Mouse (Mus musculus) stomach, postnatal 0 days (tissue): ENCODE data around the gene Eif4g1. TPM values are rescaled to one million over a fixed set of nuclear protein-coding genes. Genes with fewer than 3 reads are reported as not detected.

ENCODE experiments used
- ATAC-seq: fragments of 200-750 bp; cut with Nextera tagmentation; 2 replicates; pipeline ENCODE4 v1.8.0; 2017; ENCODE audit not compliant: low FRiP score, low TSS enrichment
- DNase-seq: peaks from one replicate; pipeline ENCODE4 v3.0.0-alpha.2; 2016; ENCODE audit warnings: low spot score
- H3K27ac ChIP-seq: fragments of 300-500 bp; sonication (generic); replicated peaks from 2 replicates; pipeline ENCODE4 v1.5.1; 2014; ENCODE audit warnings: mild to moderate bottlenecking, control low read depth
- H3K27me3 ChIP-seq: fragments of 300-500 bp; sonication (generic); 2 replicates; pipeline ENCODE4 v1.6.1; 2014; ENCODE audit warnings: low read length; ENCODE audit not compliant: control insufficient read depth, insufficient read depth
- H3K36me3 ChIP-seq: fragments of 300-500 bp; sonication (generic); 2 replicates; pipeline ENCODE4 v1.6.1; 2014; ENCODE audit warnings: low read length, mixed read lengths; ENCODE audit not compliant: control insufficient read depth, insufficient read depth
- H3K4me1 ChIP-seq: fragments of 300-500 bp; sonication (generic); replicated peaks from 2 replicates; pipeline ENCODE4 v1.6.1; 2014; ENCODE audit warnings: antibody characterized with exemption; ENCODE audit not compliant: control insufficient read depth, insufficient read depth
- H3K4me2 ChIP-seq: fragments of 300-500 bp; sonication (generic); replicated peaks from 2 replicates; pipeline ENCODE4 v1.6.1; 2014; ENCODE audit warnings: low read depth, mild to moderate bottlenecking, control low read depth, moderate library complexity
- H3K4me3 ChIP-seq: fragments of 300-500 bp; sonication (generic); 2 replicates; pipeline ENCODE4 v1.5.1; 2014; ENCODE audit warnings: low read depth, low read length, control low read depth
- H3K9ac ChIP-seq: fragments of 300-500 bp; sonication (generic); 2 replicates; pipeline ENCODE4 v1.6.1; 2014; ENCODE audit warnings: mild to moderate bottlenecking, low read length, control low read depth, mixed read lengths
- H3K9me3 ChIP-seq: fragments of 300-500 bp; sonication (generic); 2 replicates; pipeline ENCODE4 v1.6.1; 2016; ENCODE audit warnings: low read length; ENCODE audit not compliant: control insufficient read depth
- CTCF ChIP-seq: IDR thresholded peaks from 2 replicates; pipeline ENCODE4 v1.5.1; 2016; ENCODE audit warnings: antibody characterized with exemption, low read depth, mild to moderate bottlenecking, moderate library complexity
- EP300 ChIP-seq: optimal IDR thresholded peaks from 2 replicates; pipeline ENCODE3; 2016; ENCODE audit warnings: antibody characterized with exemption
- WGBS: fragments of 180-500 bp; shearing (Covaris S2); extraction: QIAGEN DNeasy Blood & Tissue Kit; methylation state at CpG from one replicate; pipeline ENCODE4 v1.1.7; 2014; 5-methylcytosine and 5-hydroxymethylcytosine counted together
- polyA plus RNA-seq: library from polyadenylated mRNA; unstranded; fragments of >200 nt; fragmentation: Nextera tagmentation; extraction: Ambion mirVana; gene quantifications from 2 replicates; pipeline ENCODE4 v1.2.1, GENCODE M21; 2015

Gene Eif4g1
- polyA plus RNA-seq, 1 experiment from 2014 or later = 86.1 TPM

GRCm38 (mm10) chr16:20710370-20710769 is 42.3 kb downstream of the Eif4g1 start:
- Histone ChIP-seq H3K27ac (no peak overlapping the region), H3K4me3 (no peak overlapping the region), H3K9me3 (no peaks in the 10 kb centered on the region), H3K4me2 (no peak overlapping the region), H3K4me1 (peaks cover 3% of the 10 kb centered on the region; the same call in 1 of the 2 replicates), H3K9ac (no peak overlapping the region), H3K36me3 (no peaks in the 10 kb centered on the region), H3K27me3 (no peaks in the 10 kb centered on the region)
- TF ChIP-seq EP300 (no peak), CTCF (no peak)
- ATAC-seq (no peak), DNase-seq (no peak)
- 95% methylated on average over 11 of the region's 11 CpGs for WGBS

- Histone ChIP-seq H3K9me3 (no peaks in the 10 kb centered on the region), H3K27me3 (no peaks in the 10 kb centered on the region), H3K4me1 (peaks cover 3% of the 10 kb centered on the region; the same call in 1 of the 2 replicates), H3K36me3 (no peaks in the 10 kb centered on the region), H3K27ac (no peak overlapping the region), H3K4me2 (no peak overlapping the region), H3K4me3 (no peak overlapping the region), H3K9ac (no peak overlapping the region)
- WGBS = 75% methylated on average over 4 of the region's 4 CpGs
- DNase-seq (no peak), ATAC-seq (no peak)
- peak; percentile 38 for TF ChIP-seq CTCF
- TF ChIP-seq EP300 = no peak
These were observed 42.7 kb downstream of the Eif4g1 start for GRCm38 (mm10) chr16:20710810-20711209.

- no peak for DNase-seq
- H3K4me2 ChIP-seq = no peak overlapping the region
- no peaks in the 10 kb centered on the region for H3K9me3 ChIP-seq
- 88% methylated on average over 9 of the region's 9 CpGs for WGBS
- H3K36me3 ChIP-seq = no peaks in the 10 kb centered on the region
- H3K27ac ChIP-seq = no peak overlapping the region
- H3K4me3 ChIP-seq = no peak overlapping the region
- no peaks in the 10 kb centered on the region for H3K27me3 ChIP-seq
- H3K9ac ChIP-seq = no peak overlapping the region
- peaks cover 3% of the 10 kb centered on the region; the same call in 1 of the 2 replicates for H3K4me1 ChIP-seq
- no peak for TF ChIP-seq EP300
- TF ChIP-seq CTCF = no peak
- no peak for ATAC-seq
These were observed 44.1 kb downstream of the Eif4g1 start for GRCm38 (mm10) chr16:20712190-20712589.

GRCm38 (mm10) chr16:20712889-20713288 is 44.8 kb downstream of the Eif4g1 start:
- H3K36me3 ChIP-seq = no peaks in the 10 kb centered on the region
- WGBS = 67% methylated on average over 7 of the region's 7 CpGs

GRCm38 (mm10) chr16:20714307-20715080 is 46.4 kb downstream of the Eif4g1 start:
- Histone ChIP-seq H3K9me3 (no peaks in the 10 kb centered on the region), H3K4me2 (peak overlapping the region; percentile 91), H3K36me3 (no peaks in the 10 kb centered on the region), H3K27ac (no peak overlapping the region; the same call in 1 of the 2 replicates), H3K9ac (peak overlapping the region; percentile 74; the same call in 1 of the 2 replicates), H3K4me1 (peaks cover 3% of the 10 kb centered on the region; the same call in 1 of the 2 replicates), H3K27me3 (no peaks in the 10 kb centered on the region), H3K4me3 (peak overlapping the region; percentile 66; the same call in 1 of the 2 replicates)
- ATAC-seq = no peak
- no peak for TF ChIP-seq CTCF
- no peak for TF ChIP-seq EP300
- no peak for DNase-seq
- WGBS = 49% methylated on average over 11 of the region's 11 CpGs

More at GRCm38 (mm10) chr16:20712889-20713288, 44.8 kb downstream of the Eif4g1 start:
- Histone ChIP-seq H3K9ac (no peak overlapping the region), H3K4me1 (peaks cover 3% of the 10 kb centered on the region; the same call in 1 of the 2 replicates), H3K4me2 (no peak overlapping the region), H3K27ac (no peak overlapping the region), H3K4me3 (no peak overlapping the region), H3K9me3 (no peaks in the 10 kb centered on the region), H3K27me3 (no peaks in the 10 kb centered on the region)
- TF ChIP-seq CTCF (no peak), EP300 (no peak)
- no peak for ATAC-seq
- no peak for DNase-seq

GRCm38 (mm10) chr16:20715161-20715560 is 47.0 kb downstream of the Eif4g1 start:
- TF ChIP-seq CTCF = no peak
- TF ChIP-seq EP300 = no peak
- H3K36me3 ChIP-seq = no peaks in the 10 kb centered on the region
- no peaks in the 10 kb centered on the region for H3K9me3 ChIP-seq
- H3K4me1 ChIP-seq = peaks cover 3% of the 10 kb centered on the region; the same call in 1 of the 2 replicates
- peak overlapping the region; percentile 74 for H3K9ac ChIP-seq
- DNase-seq (no peak), ATAC-seq (no peak)
- H3K4me3 ChIP-seq = peak overlapping the region; percentile 66; the same call in 1 of the 2 replicates
- peak overlapping the region; percentile 97 for H3K27ac ChIP-seq
- WGBS = 49% methylated on average over 2 of the region's 2 CpGs
- no peaks in the 10 kb centered on the region for H3K27me3 ChIP-seq
- H3K4me2 ChIP-seq = peak overlapping the region; percentile 91
